Mouse (Mus musculus) stomach, postnatal 0 days (tissue): ENCODE data around the gene Tdrd6.

ENCODE experiments used
- CTCF ChIP-seq: IDR thresholded peaks from 2 replicates; pipeline ENCODE4 v1.5.1; 2016; ENCODE audit warnings: antibody characterized with exemption, low read depth, mild to moderate bottlenecking, moderate library complexity
- EP300 ChIP-seq: optimal IDR thresholded peaks from 2 replicates; pipeline ENCODE3; 2016; ENCODE audit warnings: antibody characterized with exemption

GRCm38 (mm10) chr17:43646925-43647324 is 16.8 kb upstream of the Tdrd6 start:
- no peak for TF ChIP-seq EP300
- no peak for TF ChIP-seq CTCF
